Mouse (Mus musculus): ENCODE results near the gene Hoxa9. TPM values are rescaled to one million over a fixed set of nuclear protein-coding genes. Genes with fewer than 3 reads are reported as not detected.

The Hoxa9 gene
- total and polyA plus RNA-seq, 2 experiments from 2014 or later, result 0.19 TPM; not detected in 1

GRCm38 (mm10) chr6:52233546-52234427 lies 2.9 kb upstream of the Hoxa9 start:
- 2% methylated on average over 66 of the region's 70 CpGs for WGBS
- no peak overlapping the region; the same call in 1 of the 2 replicates for H3K4me2 ChIP-seq (ENCODE audit: low read depth, low read length)

DNA sequence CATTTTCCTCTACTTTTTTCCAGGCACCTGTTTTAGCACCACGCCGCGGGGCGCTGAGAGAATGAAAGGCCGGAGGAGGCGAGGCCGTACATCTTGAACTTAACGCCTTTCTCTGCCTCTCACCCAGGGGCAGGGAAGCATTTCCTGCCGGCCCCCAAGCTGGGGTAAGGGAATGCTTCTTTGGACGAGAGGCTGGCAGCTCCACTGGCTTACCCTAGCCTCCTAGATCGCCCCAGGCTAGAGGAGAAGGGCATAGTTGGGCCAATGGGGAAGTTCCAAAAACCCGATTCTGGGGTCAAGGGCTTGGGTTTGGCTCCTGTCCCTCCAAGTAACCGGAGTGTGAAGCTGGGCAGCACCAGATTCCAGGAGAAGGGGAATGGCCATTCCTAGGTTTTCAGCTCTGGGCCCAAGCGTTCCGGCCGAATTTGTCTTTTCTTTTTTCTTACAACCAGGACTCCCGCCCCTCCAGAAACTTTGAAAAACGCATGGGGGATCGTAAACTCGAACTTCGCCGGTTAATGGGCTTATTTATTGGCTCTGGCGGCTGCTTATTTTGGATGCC lies 2.2 kb upstream of the Hoxa9 start:
- WGBS, result 2% methylated on average over 23 of the region's 23 CpGs
- TF ChIP-seq CTCF (IDR thresholded peaks at IDR 0.05; ENCODE audit: low read depth), result no peak
- no peak for TF ChIP-seq EP300 (IDR thresholded peaks at IDR 0.05; ENCODE audit: low read depth)
- Histone ChIP-seq H3K4me1 (ENCODE audit: control insufficient read depth, insufficient read depth) (no peaks in the 10 kb centered on the region), H3K27me3 (ENCODE audit: control insufficient read depth, insufficient read depth, low read length) (peaks cover 98% of the 10 kb centered on the region), H3K36me3 (replicated peaks; ENCODE audit: control insufficient read depth, insufficient read depth, low read length) (no peaks in the 10 kb centered on the region), H3K4me2 (ENCODE audit: low read depth, low read length) (no peak overlapping the region), H3K9ac (replicated peaks; ENCODE audit: low read depth, low read length) (no peak overlapping the region), H3K9me3 (replicated peaks; ENCODE audit: control insufficient read depth, low read length) (no peaks in the 10 kb centered on the region), H3K27ac (ENCODE audit: low read depth) (no peak overlapping the region), H3K4me3 (ENCODE audit: low read depth, low read length) (0 out of 2 replicates have a peak overlapping the region, but pooled peaks have one; percentile 6)
- DNase-seq (ENCODE audit: low spot score) (no peak), ATAC-seq (ENCODE audit: insufficient read depth, low read depth) (no peak)

More at GRCm38 (mm10) chr6:52233546-52234427, 2.9 kb upstream of the Hoxa9 start:
- H3K27me3 ChIP-seq (ENCODE audit: control insufficient read depth, insufficient read depth, low read length), result peaks cover 99% of the 10 kb centered on the region
- no peaks in the 10 kb centered on the region for H3K36me3 ChIP-seq (replicated peaks; ENCODE audit: control insufficient read depth, insufficient read depth, low read length)
- TF ChIP-seq CTCF (IDR thresholded peaks at IDR 0.05; ENCODE audit: low read depth) (no peak), EP300 (IDR thresholded peaks at IDR 0.05; ENCODE audit: low read depth) (no peak)
- no peaks in the 10 kb centered on the region for H3K4me1 ChIP-seq (ENCODE audit: control insufficient read depth, insufficient read depth)
- no peaks in the 10 kb centered on the region for H3K9me3 ChIP-seq (replicated peaks; ENCODE audit: control insufficient read depth, low read length)
- no peak overlapping the region for H3K27ac ChIP-seq (ENCODE audit: low read depth)
- peak; percentile 30; the same call in 1 of the 2 replicates for ATAC-seq (ENCODE audit: insufficient read depth, low read depth)
- H3K4me3 ChIP-seq (ENCODE audit: low read depth, low read length), result peak overlapping the region; percentile 19; the same call in 1 of the 2 replicates
- H3K9ac ChIP-seq (replicated peaks; ENCODE audit: low read depth, low read length), result no peak overlapping the region
- no peak for DNase-seq (ENCODE audit: low spot score)

- H3K36me3 ChIP-seq (replicated peaks; ENCODE audit: control insufficient read depth, insufficient read depth, low read length), result no peaks in the 10 kb centered on the region
- TF ChIP-seq EP300 (IDR thresholded peaks at IDR 0.05; ENCODE audit: low read depth) (no peak), CTCF (IDR thresholded peaks at IDR 0.05; ENCODE audit: low read depth) (no peak)
- 0 out of 2 replicates have a peak overlapping the region, but pooled peaks have one; percentile 6 for H3K4me3 ChIP-seq (ENCODE audit: low read depth, low read length)
- peaks cover 98% of the 10 kb centered on the region for H3K27me3 ChIP-seq (ENCODE audit: control insufficient read depth, insufficient read depth, low read length)
- H3K9me3 ChIP-seq (replicated peaks; ENCODE audit: control insufficient read depth, low read length), result no peaks in the 10 kb centered on the region
- no peak overlapping the region for H3K4me2 ChIP-seq (ENCODE audit: low read depth, low read length)
- H3K27ac ChIP-seq (ENCODE audit: low read depth), result no peak overlapping the region
- DNase-seq (ENCODE audit: low spot score) (no peak), ATAC-seq (ENCODE audit: insufficient read depth, low read depth) (no peak)
- no peaks in the 10 kb centered on the region for H3K4me1 ChIP-seq (ENCODE audit: control insufficient read depth, insufficient read depth)
- H3K9ac ChIP-seq (replicated peaks; ENCODE audit: low read depth, low read length), result no peak overlapping the region
- WGBS, result 1% methylated on average over 18 of the region's 18 CpGs
Observed at GRCm38 (mm10) chr6:52232568-52232965, 1.7 kb upstream of the Hoxa9 start.

DNA sequence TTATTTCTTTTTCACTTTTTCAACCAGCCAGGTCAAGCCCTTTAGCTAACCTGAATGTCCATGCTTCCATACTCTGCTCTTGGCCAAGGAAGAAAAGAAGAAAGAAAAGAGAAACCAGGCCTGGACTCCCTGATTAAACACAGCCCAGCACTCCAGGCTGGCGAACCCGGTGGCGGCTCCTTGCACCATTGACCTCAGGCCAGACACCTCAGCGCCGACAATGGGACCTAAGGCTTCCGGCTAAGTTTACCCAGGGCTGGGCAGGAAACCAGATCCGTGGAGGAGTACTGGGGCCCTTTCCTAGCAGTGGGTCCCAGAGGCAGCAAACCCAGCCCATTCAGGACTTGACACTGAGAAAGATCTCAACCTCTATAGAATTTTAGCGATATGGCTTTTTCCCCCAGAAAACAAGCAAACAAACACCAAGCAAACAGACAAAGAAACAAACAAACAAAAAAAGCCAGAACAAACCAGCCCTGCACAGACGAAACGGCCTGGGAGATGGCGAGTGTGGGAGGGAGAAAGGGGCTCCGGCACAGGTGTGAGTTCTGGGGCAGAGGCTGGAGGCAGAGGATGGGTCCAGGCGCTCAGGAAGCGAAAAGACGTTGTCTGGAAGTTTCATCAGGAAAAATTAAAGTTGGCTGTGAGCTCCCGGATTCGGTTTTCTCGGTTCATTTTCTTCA lies 1.1 kb upstream of the Hoxa9 start:
- 3% methylated on average over 18 of the region's 18 CpGs for WGBS
- TF ChIP-seq EP300 (IDR thresholded peaks at IDR 0.05; ENCODE audit: low read depth), result no peak
- TF ChIP-seq CTCF (IDR thresholded peaks at IDR 0.05; ENCODE audit: low read depth), result no peak
- Histone ChIP-seq H3K27me3 (ENCODE audit: control insufficient read depth, insufficient read depth, low read length) (peaks cover 98% of the 10 kb centered on the region), H3K9ac (replicated peaks; ENCODE audit: low read depth, low read length) (no peak overlapping the region), H3K4me1 (ENCODE audit: control insufficient read depth, insufficient read depth) (no peaks in the 10 kb centered on the region), H3K36me3 (replicated peaks; ENCODE audit: control insufficient read depth, insufficient read depth, low read length) (no peaks in the 10 kb centered on the region), H3K4me2 (ENCODE audit: low read depth, low read length) (no peak overlapping the region), H3K9me3 (replicated peaks; ENCODE audit: control insufficient read depth, low read length) (no peaks in the 10 kb centered on the region), H3K4me3 (ENCODE audit: low read depth, low read length) (0 out of 2 replicates have a peak overlapping the region, but pooled peaks have one; percentile 6), H3K27ac (ENCODE audit: low read depth) (no peak overlapping the region)
- DNase-seq (ENCODE audit: low spot score) (no peak), ATAC-seq (ENCODE audit: insufficient read depth, low read depth) (no peak)

DNA sequence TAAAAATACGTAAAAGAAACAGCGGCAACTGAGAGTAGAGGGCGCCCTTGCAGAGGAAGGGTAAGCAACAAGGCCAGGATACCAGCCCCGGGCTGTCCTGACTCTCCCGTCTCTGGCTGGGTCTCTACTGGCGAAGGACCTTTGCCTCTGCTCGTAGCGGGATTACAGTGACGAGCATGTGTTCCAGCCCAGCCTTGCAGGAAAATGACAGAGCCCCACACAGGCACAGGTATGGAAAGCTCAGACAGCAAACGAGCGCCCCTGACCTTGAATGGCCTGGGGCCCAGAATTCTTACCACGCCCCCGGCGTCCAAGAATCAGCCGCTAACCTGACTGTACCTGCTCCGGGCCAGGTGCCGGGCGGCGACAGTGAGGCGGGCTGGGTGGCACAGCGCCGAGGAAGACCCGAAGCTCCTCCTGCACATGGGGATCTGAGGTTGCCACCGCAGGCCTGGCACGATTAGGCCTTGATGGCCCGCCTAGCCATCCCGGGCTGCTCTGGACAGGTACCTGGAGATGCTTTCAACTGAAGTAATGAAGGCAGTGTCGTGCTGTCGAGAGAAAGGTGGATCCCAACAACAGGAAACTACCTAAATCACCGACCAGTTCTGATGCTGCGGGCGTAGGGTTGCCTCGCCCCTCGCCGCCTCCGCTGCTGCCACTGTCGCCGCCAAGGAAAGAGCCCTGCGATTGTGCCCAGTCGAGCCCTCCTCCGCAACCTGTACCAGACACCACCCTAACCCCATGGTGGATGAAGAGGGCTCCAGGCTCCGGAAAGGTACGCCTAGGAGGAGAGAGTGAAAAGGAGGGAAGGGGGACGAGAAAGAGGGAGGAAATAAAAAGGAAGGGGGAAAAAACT lies 1.1 kb downstream of the Hoxa9 start:
- Histone ChIP-seq H3K4me2 (ENCODE audit: low read depth, low read length) (no peak overlapping the region), H3K36me3 (replicated peaks; ENCODE audit: control insufficient read depth, insufficient read depth, low read length) (no peaks in the 10 kb centered on the region), H3K9me3 (replicated peaks; ENCODE audit: control insufficient read depth, low read length) (no peaks in the 10 kb centered on the region), H3K4me3 (ENCODE audit: low read depth, low read length) (no peak overlapping the region), H3K9ac (replicated peaks; ENCODE audit: low read depth, low read length) (no peak overlapping the region), H3K27me3 (ENCODE audit: control insufficient read depth, insufficient read depth, low read length) (peaks cover 98% of the 10 kb centered on the region), H3K27ac (ENCODE audit: low read depth) (no peak overlapping the region), H3K4me1 (ENCODE audit: control insufficient read depth, insufficient read depth) (no peaks in the 10 kb centered on the region)
- no peak for ATAC-seq (ENCODE audit: insufficient read depth, low read depth)
- WGBS, result 3% methylated on average over 44 of the region's 44 CpGs
- DNase-seq (ENCODE audit: low spot score), result no peak
- TF ChIP-seq EP300 (IDR thresholded peaks at IDR 0.05; ENCODE audit: low read depth) (no peak), CTCF (IDR thresholded peaks at IDR 0.05; ENCODE audit: low read depth) (no peak)

All from heart, postnatal 0 days (tissue).